Mouse (Mus musculus) lung, embryonic 15.5 days (tissue): ENCODE measurements around the gene Ikzf2. TPM values are rescaled to one million over a fixed set of nuclear protein-coding genes. Genes with fewer than 3 reads are reported as not detected.

Experiments
- ATAC-seq: fragments of 200-750 bp; cut with Nextera tagmentation; 2 replicates; pipeline ENCODE4 v1.8.0; 2017; ENCODE audit warnings: moderate number of reproducible peaks, borderline replicate concordance; ENCODE audit not compliant: low FRiP score, low TSS enrichment; ENCODE audit errors: extremely low read depth
- H3K27ac ChIP-seq: fragments of 300-500 bp; sonication (generic); 2 replicates; pipeline ENCODE4 v1.5.1; 2015; ENCODE audit warnings: moderate library complexity, mild to moderate bottlenecking, inconsistent platforms
- H3K27me3 ChIP-seq: fragments of 300-500 bp; sonication (generic); 2 replicates; pipeline ENCODE4 v1.6.1; 2015; ENCODE audit warnings: inconsistent platforms
- H3K36me3 ChIP-seq: fragments of 300-500 bp; sonication (generic); 2 replicates; pipeline ENCODE4 v1.6.1; 2015; ENCODE audit warnings: inconsistent platforms
- H3K4me1 ChIP-seq: fragments of 300-500 bp; sonication (generic); 2 replicates; pipeline ENCODE4 v1.6.1; 2015; ENCODE audit warnings: inconsistent platforms
- H3K4me2 ChIP-seq: fragments of 300-500 bp; sonication (generic); 2 replicates; pipeline ENCODE4 v1.6.1; 2015; ENCODE audit warnings: inconsistent platforms, mild to moderate bottlenecking, moderate library complexity
- H3K4me3 ChIP-seq: fragments of 300-500 bp; sonication (generic); 2 replicates; pipeline ENCODE4 v1.5.1; 2015; ENCODE audit warnings: mild to moderate bottlenecking, inconsistent platforms
- H3K9ac ChIP-seq: fragments of 300-500 bp; sonication (generic); 2 replicates; pipeline ENCODE4 v1.6.1; 2015; ENCODE audit warnings: inconsistent platforms
- H3K9me3 ChIP-seq: fragments of 300-500 bp; sonication (generic); 2 replicates; pipeline ENCODE4 v1.6.1; 2016; ENCODE audit warnings: inconsistent platforms
- WGBS: fragments of 180-500 bp; shearing (Covaris S2); methylation state at CpG from one replicate; pipeline ENCODE4 v1.1.7; 2015; 5-methylcytosine and 5-hydroxymethylcytosine counted together
- polyA plus RNA-seq: library from polyadenylated mRNA; unstranded; fragments of >200 nt; fragmentation: Nextera tagmentation; extraction: Ambion mirVana; gene quantifications from 2 replicates; pipeline ENCODE4 v1.2.1, GENCODE M21; 2015

Ikzf2 gene
- polyA plus RNA-seq, 1 experiment from 2014 or later = 3.8 TPM

GRCm38 (mm10) chr1:69578917-69579316, 108.1 kb downstream of the Ikzf2 start:
- WGBS = 82% methylated on average over 4 of the region's 4 CpGs
- Histone ChIP-seq H3K4me2 (no peak overlapping the region), H3K4me1 (no peaks in the 10 kb centered on the region), H3K9ac (no peak overlapping the region), H3K9me3 (no peaks in the 10 kb centered on the region), H3K27me3 (no peaks in the 10 kb centered on the region), H3K27ac (no peak overlapping the region), H3K4me3 (no peak overlapping the region), H3K36me3 (no peaks in the 10 kb centered on the region)
- no peak for ATAC-seq

- ATAC-seq = no peak
Observed at GRCm38 (mm10) chr1:69559443-69560090, 127.5 kb downstream of the Ikzf2 start.

GRCm38 (mm10) chr1:69555636-69556151, 131.4 kb downstream of the Ikzf2 start:
- H3K4me3 ChIP-seq = no peak overlapping the region
- H3K4me1 ChIP-seq = no peaks in the 10 kb centered on the region
- no peaks in the 10 kb centered on the region for H3K9me3 ChIP-seq
- ATAC-seq = no peak
- no peak overlapping the region for H3K9ac ChIP-seq
- no peak overlapping the region for H3K27ac ChIP-seq
- 67% methylated on average over 5 of the region's 5 CpGs for WGBS
- H3K27me3 ChIP-seq = no peaks in the 10 kb centered on the region
- H3K36me3 ChIP-seq = no peaks in the 10 kb centered on the region
- H3K4me2 ChIP-seq = no peak overlapping the region

More at GRCm38 (mm10) chr1:69559443-69560090, 127.5 kb downstream of the Ikzf2 start:
- whole genome bisulfite sequencing = 60% methylated on average over 5 of the region's 5 CpGs
- H3K27me3 ChIP-seq = no peaks in the 10 kb centered on the region
- no peak overlapping the region for H3K9ac ChIP-seq
- no peak overlapping the region for H3K4me2 ChIP-seq
- no peaks in the 10 kb centered on the region for H3K4me1 ChIP-seq
- H3K36me3 ChIP-seq = no peaks in the 10 kb centered on the region
- H3K27ac ChIP-seq = no peak overlapping the region
- no peaks in the 10 kb centered on the region for H3K9me3 ChIP-seq
- H3K4me3 ChIP-seq = no peak overlapping the region

- WGBS = 82% methylated on average over 4 of the region's 4 CpGs
- no peak overlapping the region for H3K9ac ChIP-seq
- H3K9me3 ChIP-seq = no peaks in the 10 kb centered on the region
- no peak overlapping the region for H3K4me2 ChIP-seq
- H3K27me3 ChIP-seq = no peaks in the 10 kb centered on the region
- no peak overlapping the region for H3K27ac ChIP-seq
- no peaks in the 10 kb centered on the region for H3K4me1 ChIP-seq
- H3K36me3 ChIP-seq = no peaks in the 10 kb centered on the region
- no peak for ATAC-seq
- H3K4me3 ChIP-seq = no peak overlapping the region
Observed at GRCm38 (mm10) chr1:69549987-69550386, 137.1 kb downstream of the Ikzf2 start.

- Histone ChIP-seq H3K27ac (no peak overlapping the region), H3K9ac (no peak overlapping the region), H3K36me3 (no peaks in the 10 kb centered on the region), H3K4me2 (no peak overlapping the region), H3K9me3 (no peaks in the 10 kb centered on the region), H3K4me3 (no peak overlapping the region), H3K4me1 (no peaks in the 10 kb centered on the region), H3K27me3 (no peaks in the 10 kb centered on the region)
- no peak for ATAC-seq
- 91% methylated on average over 1 of the region's 1 CpGs for WGBS
Observed at GRCm38 (mm10) chr1:69545885-69546253, 141.2 kb downstream of the Ikzf2 start.

GRCm38 (mm10) chr1:69545217-69545884, 141.7 kb downstream of the Ikzf2 start:
- Histone ChIP-seq H3K9me3 (no peaks in the 10 kb centered on the region), H3K4me2 (no peak overlapping the region), H3K36me3 (no peaks in the 10 kb centered on the region), H3K9ac (no peak overlapping the region), H3K27ac (no peak overlapping the region), H3K27me3 (no peaks in the 10 kb centered on the region), H3K4me3 (no peak overlapping the region), H3K4me1 (no peaks in the 10 kb centered on the region)
- WGBS = 77% methylated on average over 8 of the region's 8 CpGs
- ATAC-seq = no peak

- Histone ChIP-seq H3K9me3 (no peaks in the 10 kb centered on the region), H3K27me3 (no peaks in the 10 kb centered on the region), H3K4me1 (no peaks in the 10 kb centered on the region), H3K36me3 (no peaks in the 10 kb centered on the region), H3K4me3 (no peak overlapping the region), H3K9ac (no peak overlapping the region), H3K27ac (no peak overlapping the region), H3K4me2 (no peak overlapping the region)
- 91% methylated on average over 6 of the region's 6 CpGs for WGBS
- no peak for ATAC-seq
Observed at GRCm38 (mm10) chr1:69543774-69544597, 143.1 kb downstream of the Ikzf2 start.

- no peak overlapping the region for H3K27ac ChIP-seq
- H3K9me3 ChIP-seq = no peaks in the 10 kb centered on the region
- H3K9ac ChIP-seq = no peak overlapping the region
- WGBS = 63% methylated on average over 3 of the region's 3 CpGs
- H3K4me1 ChIP-seq = no peaks in the 10 kb centered on the region
- H3K27me3 ChIP-seq = no peaks in the 10 kb centered on the region
- ATAC-seq = no peak
- H3K4me2 ChIP-seq = no peak overlapping the region
- H3K36me3 ChIP-seq = no peaks in the 10 kb centered on the region
- H3K4me3 ChIP-seq = no peak overlapping the region
Observed at GRCm38 (mm10) chr1:69542546-69542945, 144.5 kb downstream of the Ikzf2 start.

GRCm38 (mm10) chr1:69538663-69539062, 148.4 kb downstream of the Ikzf2 start:
- Histone ChIP-seq H3K9ac (no peak overlapping the region), H3K4me2 (no peak overlapping the region), H3K27ac (no peak overlapping the region), H3K9me3 (no peaks in the 10 kb centered on the region), H3K4me3 (no peak overlapping the region), H3K4me1 (no peaks in the 10 kb centered on the region), H3K36me3 (no peaks in the 10 kb centered on the region), H3K27me3 (no peaks in the 10 kb centered on the region)
- WGBS = 67% methylated on average over 7 of the region's 7 CpGs
- no peak for ATAC-seq

GRCm38 (mm10) chr1:69537619-69538018, 149.4 kb downstream of the Ikzf2 start:
- Histone ChIP-seq H3K4me3 (no peak overlapping the region), H3K9me3 (no peaks in the 10 kb centered on the region), H3K36me3 (no peaks in the 10 kb centered on the region), H3K4me1 (no peaks in the 10 kb centered on the region), H3K9ac (no peak overlapping the region), H3K27ac (no peak overlapping the region), H3K27me3 (no peaks in the 10 kb centered on the region), H3K4me2 (no peak overlapping the region)
- 64% methylated on average over 3 of the region's 3 CpGs for WGBS
- ATAC-seq = no peak

GRCm38 (mm10) chr1:69535507-69535906, 151.5 kb downstream of the Ikzf2 start:
- no peak overlapping the region for H3K4me2 ChIP-seq
- no peak overlapping the region for H3K9ac ChIP-seq
- no peak overlapping the region for H3K4me3 ChIP-seq
- H3K9me3 ChIP-seq = no peaks in the 10 kb centered on the region
- 55% methylated on average over 4 of the region's 4 CpGs for WGBS
- no peaks in the 10 kb centered on the region for H3K27me3 ChIP-seq
- no peaks in the 10 kb centered on the region for H3K4me1 ChIP-seq
- no peaks in the 10 kb centered on the region for H3K36me3 ChIP-seq
- ATAC-seq = no peak
- H3K27ac ChIP-seq = no peak overlapping the region

GRCm38 (mm10) chr1:69533048-69533447, 154.0 kb downstream of the Ikzf2 start:
- Histone ChIP-seq H3K27me3 (no peaks in the 10 kb centered on the region), H3K4me3 (no peak overlapping the region), H3K4me1 (no peaks in the 10 kb centered on the region), H3K9ac (no peak overlapping the region), H3K4me2 (no peak overlapping the region), H3K36me3 (no peaks in the 10 kb centered on the region), H3K9me3 (no peaks in the 10 kb centered on the region), H3K27ac (no peak overlapping the region)
- no peak for ATAC-seq
- 81% methylated on average over 10 of the region's 10 CpGs for WGBS
